Mouse (Mus musculus): ENCODE measurements around the gene Fam189b.
A peak's percentile ranks its signal among the peaks of the same experiment; 100 is the strongest.
"Not testable (repeated sequence)": the region's sequence is repeated elsewhere in the genome, so short reads cannot be mapped to it uniquely, and the experiment has no call there.

Gene Fam189b

DNA sequence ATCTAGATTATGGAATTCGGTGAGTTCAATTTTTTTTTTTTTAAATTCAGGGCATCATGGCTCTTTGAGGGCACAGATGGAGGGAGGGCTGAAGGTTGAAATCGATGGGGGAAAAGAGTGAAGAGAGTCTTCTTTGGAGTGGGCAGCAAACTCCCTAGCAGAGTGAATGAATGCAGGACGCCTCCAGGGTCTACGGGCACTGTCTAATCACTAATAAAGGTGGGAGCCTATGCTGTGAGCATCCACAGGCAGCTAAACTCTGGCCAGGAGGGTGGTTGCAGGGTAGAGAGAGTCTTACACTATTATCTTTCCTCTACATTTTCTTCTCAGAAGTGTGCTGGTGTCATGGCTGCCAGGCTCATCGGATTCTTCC, 20.2 kb downstream of the Fam189b start:
- DNase-seq (ENCODE audit: low read depth, low spot score), result no peak

DNA sequence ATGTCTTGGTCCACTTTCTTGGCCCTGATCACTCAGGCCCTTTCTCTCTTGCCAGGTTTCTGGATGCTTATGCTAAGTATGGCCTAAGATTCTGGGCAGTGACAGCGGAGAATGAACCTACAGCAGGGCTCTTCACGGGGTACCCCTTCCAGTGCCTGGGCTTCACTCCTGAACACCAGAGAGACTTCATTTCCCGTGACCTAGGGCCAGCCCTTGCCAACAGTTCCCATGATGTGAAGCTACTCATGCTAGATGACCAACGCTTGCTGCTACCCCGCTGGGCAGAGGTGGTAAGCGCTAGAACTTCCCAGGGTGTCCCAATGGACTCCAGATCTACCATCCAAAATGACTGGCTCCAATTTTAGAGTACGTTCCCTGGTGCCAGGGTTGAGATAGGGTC, 23.1 kb downstream of the Fam189b start:
- DNase-seq (ENCODE audit: low read depth, low spot score), result no peak

- no peak for DNase-seq (ENCODE audit: low read depth, low spot score)
These were observed 23.8 kb downstream of the Fam189b start for GRCm38 (mm10) chr3:89206695-89207094.

DNA sequence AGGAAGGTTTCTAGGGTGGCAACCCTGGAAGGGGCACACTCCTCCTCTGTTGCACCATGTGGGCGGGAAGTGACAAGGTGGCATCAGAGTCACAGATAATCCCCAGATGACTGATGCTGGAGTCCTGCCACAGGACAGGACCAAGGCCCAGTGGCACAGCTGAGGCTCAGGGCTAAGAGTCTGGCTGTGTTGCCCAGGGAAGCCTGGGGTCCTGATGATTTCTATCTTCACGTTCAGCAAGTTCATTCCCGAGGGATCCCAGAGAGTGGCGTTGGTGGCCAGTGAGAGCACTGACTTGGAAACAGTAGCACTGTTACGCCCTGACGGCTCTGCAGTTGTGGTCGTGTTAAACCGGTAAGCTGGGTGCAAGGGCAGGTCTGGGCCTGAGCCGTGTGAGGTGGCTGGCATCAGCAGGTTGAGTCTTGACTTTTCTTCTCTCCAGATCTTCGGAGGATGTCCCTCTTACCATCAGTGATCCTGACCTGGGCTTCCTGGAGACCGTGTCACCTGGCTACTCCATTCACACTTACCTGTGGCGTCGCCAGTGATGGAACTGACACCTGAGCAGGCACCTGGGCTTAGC, 25.2 kb downstream of the Fam189b start:
- DNase-seq (ENCODE audit: low read depth, low spot score), result no peak

DNA sequence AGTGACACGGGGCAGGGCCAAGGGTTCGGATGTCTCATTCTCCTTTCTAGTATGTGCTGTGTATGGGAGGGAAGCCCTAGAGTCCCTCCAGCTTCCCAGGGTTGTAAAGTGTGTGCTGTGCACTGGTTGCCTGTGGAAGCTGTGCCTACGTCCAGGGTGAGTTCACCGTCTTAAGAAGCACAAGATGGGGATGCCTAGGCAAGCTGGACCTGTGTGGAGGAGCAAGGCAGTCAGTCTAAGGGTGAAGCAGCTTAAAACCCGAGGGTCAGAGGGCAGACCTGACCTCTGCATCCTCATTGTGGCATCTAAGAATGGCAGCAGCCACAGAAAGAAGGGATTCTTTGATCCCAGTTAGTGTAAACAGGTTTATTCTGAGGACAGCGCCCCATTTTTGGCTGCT, 25.8 kb downstream of the Fam189b start:
- no peak for DNase-seq (ENCODE audit: low read depth, low spot score)

GRCm38 (mm10) chr3:89209731-89210130, 26.8 kb downstream of the Fam189b start:
- no peak for DNase-seq (ENCODE audit: low read depth, low spot score)

GRCm38 (mm10) chr3:89210162-89210561, 27.2 kb downstream of the Fam189b start:
- DNase-seq (ENCODE audit: low read depth, low spot score), result no peak

GRCm38 (mm10) chr3:89210731-89211130, 27.8 kb downstream of the Fam189b start:
- no peak for DNase-seq (ENCODE audit: low read depth, low spot score)

- DNase-seq (ENCODE audit: low read depth, low spot score), result peak; percentile 96
These were observed 31.0 kb downstream of the Fam189b start for GRCm38 (mm10) chr3:89213803-89214530.

GRCm38 (mm10) chr3:89214681-89215411, 31.9 kb downstream of the Fam189b start, which contains the start of gene Thbs3:
Gene Thbs3, plus strand, starts transcription at chr3:89215180.
- DNase-seq (ENCODE audit: low read depth, low spot score), result peak; percentile 76

- peak; percentile 88 for DNase-seq (ENCODE audit: low read depth, low spot score)
These were observed 32.9 kb downstream of the Fam189b start for GRCm38 (mm10) chr3:89215853-89216252.

GRCm38 (mm10) chr3:89216407-89216806, 33.5 kb downstream of the Fam189b start:
- DNase-seq (ENCODE audit: low read depth, low spot score), result not testable (repeated sequence)

DNA sequence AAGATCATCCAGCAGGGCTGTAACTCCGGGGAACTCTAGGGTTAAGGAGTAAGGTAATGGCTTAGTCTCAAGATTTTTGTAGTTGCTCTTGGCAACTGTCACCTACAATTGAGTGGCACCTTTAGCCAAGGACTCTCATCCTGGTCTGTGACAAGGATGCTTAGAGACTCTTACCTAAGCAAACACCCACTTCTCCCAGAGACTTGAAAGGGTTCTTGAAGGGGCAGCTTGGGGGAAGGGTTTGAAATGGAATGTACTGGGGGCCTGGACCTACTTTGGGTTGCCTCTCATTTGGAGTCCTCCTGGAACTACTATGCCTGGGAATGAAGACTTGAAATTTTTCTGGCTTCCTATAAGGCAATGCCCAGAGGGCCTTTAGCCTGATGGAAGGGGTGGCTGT, 35.3 kb downstream of the Fam189b start:
- no peak for DNase-seq (ENCODE audit: low read depth, low spot score)

GRCm38 (mm10) chr3:89219546-89219945, 36.6 kb downstream of the Fam189b start:
- no peak for DNase-seq (ENCODE audit: low read depth, low spot score)

DNA sequence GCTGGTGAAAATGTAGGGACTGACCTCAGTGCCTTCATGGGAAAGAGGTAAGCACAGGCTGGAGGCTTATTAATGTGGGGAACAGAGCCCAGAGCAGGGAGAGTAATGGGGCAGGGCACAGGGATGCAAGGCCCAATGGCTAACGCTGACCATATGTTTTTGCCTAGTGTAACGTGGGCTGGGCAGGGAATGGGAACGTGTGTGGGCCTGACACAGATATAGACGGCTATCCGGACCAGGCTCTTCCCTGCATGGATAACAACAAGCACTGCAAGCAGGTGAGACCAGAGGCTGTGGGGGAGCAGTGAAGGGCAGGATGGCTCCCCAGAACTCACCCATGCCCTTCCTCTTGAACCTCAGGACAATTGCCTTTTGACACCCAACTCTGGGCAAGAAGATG, 38.2 kb downstream of the Fam189b start:
- DNase-seq (ENCODE audit: low read depth, low spot score), result no peak

GRCm38 (mm10) chr3:89224796-89225195, 41.9 kb downstream of the Fam189b start:
- no peak for DNase-seq (ENCODE audit: low read depth, low spot score)

DNA sequence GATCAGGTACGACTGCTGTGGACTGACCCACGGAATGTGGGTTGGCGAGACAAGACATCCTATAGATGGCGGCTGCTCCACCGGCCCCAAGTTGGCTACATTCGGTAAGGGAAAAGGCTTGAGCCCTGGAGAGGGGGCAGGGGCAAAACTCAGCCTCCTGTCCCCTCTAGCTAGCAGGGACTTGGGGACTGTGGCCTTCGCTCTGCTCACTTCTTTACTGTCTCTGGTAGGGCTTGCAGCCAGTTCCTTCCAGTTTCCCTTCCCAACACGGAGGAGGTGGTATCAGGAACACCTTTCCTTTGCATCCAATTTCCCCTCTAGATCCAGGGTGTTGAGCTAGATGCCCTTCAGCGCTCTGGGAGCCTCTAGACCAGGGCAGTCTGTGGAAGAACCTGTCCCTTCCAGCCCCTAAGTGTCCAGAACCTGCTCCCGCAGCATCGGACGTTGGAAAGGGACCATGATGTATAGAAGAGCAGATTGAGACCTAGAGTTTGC, 42.4 kb downstream of the Fam189b start:
- no peak for DNase-seq (ENCODE audit: low read depth, low spot score)

- no peak for DNase-seq (ENCODE audit: low read depth, low spot score)
These were observed 43.0 kb downstream of the Fam189b start for GRCm38 (mm10) chr3:89225918-89226317.

GRCm38 (mm10) chr3:89226361-89226760, 43.4 kb downstream of the Fam189b start:
- DNase-seq (ENCODE audit: low read depth, low spot score), result no peak

- no peak for DNase-seq (ENCODE audit: low read depth, low spot score)
These were observed 44.0 kb downstream of the Fam189b start, which contains the start of gene Mtx1 for GRCm38 (mm10) chr3:89226900-89227299. Gene Mtx1, minus strand, starts transcription at chr3:89227088.

DNA sequence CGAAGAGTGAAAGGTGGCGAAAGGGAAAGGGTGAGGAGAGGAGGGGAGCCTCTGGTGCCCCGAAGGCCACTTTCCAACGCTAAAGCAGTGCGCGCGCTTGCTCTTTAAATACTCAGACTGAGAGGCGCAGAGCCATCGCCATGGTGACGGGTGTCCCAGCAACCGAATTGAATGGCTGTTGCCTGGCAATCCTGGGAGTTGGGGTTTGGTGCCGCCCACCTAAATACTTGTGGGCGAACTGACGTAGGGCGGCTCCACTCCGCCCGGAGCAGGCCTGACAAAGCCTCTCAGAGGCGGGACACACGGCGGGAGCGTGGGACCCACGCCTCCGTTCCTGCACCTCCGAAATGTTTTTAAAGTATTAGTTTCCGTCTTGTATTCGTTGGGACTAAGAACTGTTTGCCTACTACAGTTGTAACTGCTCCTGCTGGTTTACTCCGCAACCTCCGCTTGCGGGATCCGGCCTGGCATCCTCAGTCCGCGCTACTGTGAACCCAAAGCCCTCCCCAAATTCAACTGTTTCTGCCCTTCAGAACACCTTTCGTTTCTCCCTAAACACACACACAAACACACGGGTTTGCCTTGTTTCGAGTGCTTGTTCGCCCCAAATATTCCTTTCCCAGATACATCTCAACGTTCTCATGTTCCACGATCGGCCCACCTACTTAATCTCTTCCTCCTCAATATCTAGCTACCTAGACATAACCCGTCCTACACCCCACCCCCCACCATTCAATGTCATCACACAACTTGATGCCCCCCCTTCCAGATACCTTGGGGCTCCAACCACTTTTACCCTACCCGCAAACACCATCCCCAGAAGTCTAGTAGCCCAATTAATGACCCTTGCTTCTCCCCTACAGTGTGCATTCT, 44.6 kb downstream of the Fam189b start:
- DNase-seq (ENCODE audit: low read depth, low spot score), result peak; percentile 90

DNA sequence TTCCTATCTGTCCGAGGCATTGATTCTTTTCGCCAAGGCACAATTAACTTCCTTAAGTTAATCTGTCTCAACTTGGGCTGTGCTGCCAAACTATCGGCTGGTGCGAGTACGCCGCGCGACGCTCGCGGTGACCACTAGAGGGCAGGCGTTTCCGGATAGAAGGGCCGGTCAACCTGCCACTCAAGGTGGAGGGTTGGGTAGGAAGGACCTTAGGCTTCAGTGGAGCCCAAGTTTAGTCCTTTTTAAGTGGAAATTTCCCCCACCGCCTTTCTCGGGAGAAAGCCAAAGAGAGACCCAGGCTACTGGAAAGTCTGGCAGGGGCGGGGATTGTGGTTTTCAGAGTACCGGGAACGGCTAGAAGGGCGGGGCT, 45.2 kb downstream of the Fam189b start:
- DNase-seq (ENCODE audit: low read depth, low spot score), result peak; percentile 86

All from CD4-positive helper T cell, adult 2 months (primary cell).